Mouse (Mus musculus): ENCODE measurements at regions not wholly inside any gene's neighbourhood (a gene's known extent, or its start where the extent isn't known, plus 50 kb on each side); places are given as distances from the start of the nearest gene placed in this dataset.

DNA sequence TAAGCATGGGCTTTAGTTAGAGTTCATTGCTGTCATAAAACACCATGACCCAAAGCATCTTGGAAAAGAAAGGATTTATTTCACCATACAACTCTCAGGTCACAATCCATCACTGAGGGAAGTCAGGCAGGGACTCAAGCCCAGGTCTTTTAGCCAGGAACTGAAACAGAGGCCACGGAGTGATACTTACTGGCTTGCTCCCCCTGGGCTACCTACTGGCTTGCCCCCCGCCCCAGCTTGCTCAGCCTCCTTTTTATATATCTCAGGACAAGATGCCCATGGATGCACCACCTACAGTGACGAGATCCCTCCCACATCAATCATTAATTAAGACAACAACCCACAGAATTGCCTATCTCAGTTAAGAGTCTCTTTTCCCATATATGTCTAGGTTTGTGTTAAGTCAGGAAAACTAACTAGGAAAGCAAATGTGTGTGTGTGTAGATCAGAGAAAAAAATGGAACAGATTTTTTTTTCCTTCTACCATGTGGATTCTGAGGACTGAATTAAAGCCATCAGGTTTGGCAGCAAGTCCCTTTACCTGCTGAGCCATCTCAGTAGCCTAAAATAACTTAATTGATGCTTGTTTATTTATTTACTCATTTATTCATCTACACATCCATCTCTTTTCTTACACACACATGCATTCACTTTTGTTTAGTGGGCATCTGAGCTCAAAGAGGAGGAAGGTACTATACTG, 87.2 kb downstream of the Cxcl12 start:
- no peak for ATAC-seq
- H3K4me2 ChIP-seq, result no peak overlapping the region
- H3K4me1 ChIP-seq, result no peaks in the 10 kb centered on the region
- 35% methylated on average over 3 of the region's 3 CpGs for WGBS (ENCODE audit: insufficient replicate concordance)
- H3K4me3 ChIP-seq, result no peak overlapping the region
- H3K27me3 ChIP-seq (replicated peaks), result no peaks in the 10 kb centered on the region
- H3K27ac ChIP-seq, result no peak overlapping the region
- H3K9ac ChIP-seq, result no peak overlapping the region
- H3K36me3 ChIP-seq, result no peaks in the 10 kb centered on the region
- no peaks in the 10 kb centered on the region for H3K9me3 ChIP-seq (replicated peaks)

GRCm38 (mm10) chr6:117256099-117256471, 87.8 kb downstream of the Cxcl12 start:
- WGBS (ENCODE audit: insufficient replicate concordance), result 54% methylated on average over 2 of the region's 2 CpGs
- H3K4me3 ChIP-seq, result no peak overlapping the region
- H3K27ac ChIP-seq, result no peak overlapping the region
- no peaks in the 10 kb centered on the region for H3K36me3 ChIP-seq
- no peak overlapping the region for H3K4me2 ChIP-seq
- H3K27me3 ChIP-seq (replicated peaks), result no peaks in the 10 kb centered on the region
- H3K4me1 ChIP-seq, result no peaks in the 10 kb centered on the region
- H3K9ac ChIP-seq, result no peak overlapping the region
- no peaks in the 10 kb centered on the region for H3K9me3 ChIP-seq (replicated peaks)
- no peak for ATAC-seq

DNA sequence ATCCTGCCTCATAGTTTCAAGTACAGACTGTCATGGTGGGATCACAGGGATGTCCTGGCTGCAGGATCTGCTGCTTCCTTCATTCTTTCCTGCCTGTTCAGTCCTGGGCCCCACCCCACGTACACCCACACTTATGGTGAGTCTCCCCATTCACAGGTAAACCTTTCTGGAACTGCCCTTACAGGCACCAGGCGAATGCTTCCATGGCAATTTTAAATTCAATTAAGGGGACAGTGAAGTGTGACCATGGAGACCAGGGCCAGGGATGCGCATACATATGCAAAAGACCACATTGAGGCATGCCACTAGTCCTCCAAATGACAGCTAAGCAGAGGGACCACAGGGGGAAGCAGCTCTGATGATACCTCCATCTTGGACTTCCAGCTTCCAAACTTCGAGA, 89.3 kb downstream of the Cxcl12 start:
- H3K4me2 ChIP-seq, result no peak overlapping the region
- no peaks in the 10 kb centered on the region for H3K9me3 ChIP-seq (replicated peaks)
- no peak overlapping the region for H3K27ac ChIP-seq
- ATAC-seq, result no peak
- H3K27me3 ChIP-seq (replicated peaks), result no peaks in the 10 kb centered on the region
- H3K4me1 ChIP-seq, result no peaks in the 10 kb centered on the region
- H3K36me3 ChIP-seq, result no peaks in the 10 kb centered on the region
- WGBS (ENCODE audit: insufficient replicate concordance), result 62% methylated on average over 4 of the region's 4 CpGs
- no peak overlapping the region for H3K9ac ChIP-seq
- H3K4me3 ChIP-seq, result no peak overlapping the region

- Histone ChIP-seq H3K9me3 (replicated peaks) (no peaks in the 10 kb centered on the region), H3K27me3 (replicated peaks) (no peaks in the 10 kb centered on the region), H3K27ac (no peak overlapping the region), H3K4me2 (no peak overlapping the region), H3K36me3 (no peaks in the 10 kb centered on the region), H3K4me1 (no peaks in the 10 kb centered on the region), H3K9ac (no peak overlapping the region), H3K4me3 (no peak overlapping the region)
- WGBS (ENCODE audit: insufficient replicate concordance), result 40% methylated on average over 1 of the region's 1 CpGs
- no peak for ATAC-seq
These were observed 99.6 kb downstream of the Cxcl12 start for GRCm38 (mm10) chr6:117267906-117268305.

- H3K4me1 ChIP-seq, result no peaks in the 10 kb centered on the region
- no peaks in the 10 kb centered on the region for H3K36me3 ChIP-seq
- no peak for ATAC-seq
- no peaks in the 10 kb centered on the region for H3K9me3 ChIP-seq (replicated peaks)
- H3K4me2 ChIP-seq, result no peak overlapping the region
- H3K27me3 ChIP-seq (replicated peaks), result no peaks in the 10 kb centered on the region
- H3K27ac ChIP-seq, result no peak overlapping the region
- 70% methylated on average over 2 of the region's 2 CpGs for WGBS (ENCODE audit: insufficient replicate concordance)
- H3K4me3 ChIP-seq, result no peak overlapping the region
- H3K9ac ChIP-seq, result no peak overlapping the region
These were observed 100.0 kb downstream of the Cxcl12 start for GRCm38 (mm10) chr6:117268376-117268775.

DNA sequence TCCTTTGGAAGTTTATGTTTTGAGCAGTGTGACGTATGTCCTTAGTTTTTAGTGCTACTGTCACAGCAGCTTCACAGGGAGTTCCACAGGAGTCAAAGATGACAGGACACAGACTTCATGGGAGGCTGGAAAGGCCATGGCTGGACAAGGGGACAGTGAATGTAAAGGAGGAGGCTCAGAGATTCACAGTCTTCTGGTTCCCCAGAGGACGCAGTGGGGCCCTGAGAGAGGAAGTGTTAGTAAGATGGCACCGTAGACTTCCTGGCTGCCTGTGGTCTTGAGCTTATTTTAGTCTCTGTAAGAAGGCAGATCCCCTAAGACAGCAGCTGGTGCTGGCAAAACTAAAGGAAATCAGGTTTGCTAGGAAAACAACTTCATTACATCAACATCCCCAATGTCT, 101.9 kb downstream of the Cxcl12 start:
- Histone ChIP-seq H3K4me1 (no peaks in the 10 kb centered on the region), H3K27ac (no peak overlapping the region), H3K4me2 (no peak overlapping the region), H3K27me3 (replicated peaks) (no peaks in the 10 kb centered on the region), H3K4me3 (no peak overlapping the region), H3K9me3 (replicated peaks) (no peaks in the 10 kb centered on the region), H3K36me3 (no peaks in the 10 kb centered on the region), H3K9ac (no peak overlapping the region)
- 27% methylated on average over 3 of the region's 3 CpGs for WGBS (ENCODE audit: insufficient replicate concordance)
- ATAC-seq, result no peak

- Histone ChIP-seq H3K4me2 (no peak overlapping the region), H3K9me3 (replicated peaks) (no peaks in the 10 kb centered on the region), H3K9ac (no peak overlapping the region), H3K36me3 (no peaks in the 10 kb centered on the region), H3K4me1 (no peaks in the 10 kb centered on the region), H3K27ac (no peak overlapping the region), H3K27me3 (replicated peaks) (no peaks in the 10 kb centered on the region), H3K4me3 (no peak overlapping the region)
- WGBS (ENCODE audit: insufficient replicate concordance), result 34% methylated on average over 12 of the region's 12 CpGs
- no peak for ATAC-seq
These were observed 103.4 kb downstream of the Cxcl12 start for GRCm38 (mm10) chr6:117271562-117272226.

- H3K9me3 ChIP-seq (replicated peaks), result no peaks in the 10 kb centered on the region
- H3K36me3 ChIP-seq, result no peaks in the 10 kb centered on the region
- H3K4me3 ChIP-seq, result no peak overlapping the region
- no peak overlapping the region for H3K27ac ChIP-seq
- H3K27me3 ChIP-seq (replicated peaks), result no peaks in the 10 kb centered on the region
- WGBS (ENCODE audit: insufficient replicate concordance), result 57% methylated on average over 9 of the region's 9 CpGs
- H3K4me1 ChIP-seq, result no peaks in the 10 kb centered on the region
- H3K4me2 ChIP-seq, result no peak overlapping the region
- ATAC-seq, result no peak
- no peak overlapping the region for H3K9ac ChIP-seq
These were observed 104.1 kb downstream of the Cxcl12 start for GRCm38 (mm10) chr6:117272227-117272955.

GRCm38 (mm10) chr6:117275915-117276314, 107.6 kb downstream of the Cxcl12 start:
- no peaks in the 10 kb centered on the region for H3K9me3 ChIP-seq (replicated peaks)
- no peak overlapping the region for H3K4me3 ChIP-seq
- no peaks in the 10 kb centered on the region for H3K27me3 ChIP-seq (replicated peaks)
- H3K27ac ChIP-seq, result no peak overlapping the region
- no peaks in the 10 kb centered on the region for H3K36me3 ChIP-seq
- no peak overlapping the region for H3K9ac ChIP-seq
- 74% methylated on average over 5 of the region's 5 CpGs for WGBS (ENCODE audit: insufficient replicate concordance)
- no peak overlapping the region for H3K4me2 ChIP-seq
- no peaks in the 10 kb centered on the region for H3K4me1 ChIP-seq
- no peak for ATAC-seq

GRCm38 (mm10) chr6:117276850-117277249, 108.5 kb downstream of the Cxcl12 start:
- Histone ChIP-seq H3K4me1 (no peaks in the 10 kb centered on the region), H3K4me3 (no peak overlapping the region), H3K27ac (no peak overlapping the region), H3K9ac (no peak overlapping the region), H3K36me3 (no peaks in the 10 kb centered on the region), H3K4me2 (no peak overlapping the region), H3K9me3 (replicated peaks) (no peaks in the 10 kb centered on the region), H3K27me3 (replicated peaks) (no peaks in the 10 kb centered on the region)
- WGBS (ENCODE audit: insufficient replicate concordance), result 55% methylated on average over 3 of the region's 3 CpGs
- no peak for ATAC-seq

DNA sequence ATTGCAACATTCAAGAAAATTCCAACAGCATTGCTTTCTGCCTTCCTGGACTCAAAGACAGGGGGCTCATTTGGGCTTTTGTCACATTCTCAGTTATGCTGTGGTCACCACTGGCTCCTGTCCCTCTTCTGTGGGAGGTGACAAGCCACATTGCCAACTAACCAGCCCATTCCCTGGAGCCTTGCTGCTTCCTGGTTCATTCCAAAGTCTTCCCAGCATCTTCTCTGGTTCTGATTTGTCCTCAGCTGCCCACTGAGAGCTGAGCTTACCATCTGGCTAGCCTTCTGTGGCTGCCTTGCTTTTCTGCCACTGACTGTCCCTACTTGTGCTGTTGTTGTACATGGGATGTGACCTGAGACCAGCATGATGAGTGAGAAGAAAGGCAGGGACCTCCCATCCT, 111.0 kb downstream of the Cxcl12 start:
- Histone ChIP-seq H3K4me3 (no peak overlapping the region), H3K4me1 (no peaks in the 10 kb centered on the region), H3K4me2 (no peak overlapping the region), H3K9me3 (replicated peaks) (no peaks in the 10 kb centered on the region), H3K36me3 (no peaks in the 10 kb centered on the region), H3K9ac (no peak overlapping the region), H3K27me3 (replicated peaks) (no peaks in the 10 kb centered on the region), H3K27ac (no peak overlapping the region)
- ATAC-seq, result no peak

GRCm38 (mm10) chr6:117279786-117280411, 111.6 kb downstream of the Cxcl12 start:
- H3K4me2 ChIP-seq, result no peak overlapping the region
- no peak overlapping the region for H3K4me3 ChIP-seq
- no peak overlapping the region for H3K9ac ChIP-seq
- H3K27me3 ChIP-seq (replicated peaks), result no peaks in the 10 kb centered on the region
- 61% methylated on average over 14 of the region's 14 CpGs for WGBS (ENCODE audit: insufficient replicate concordance)
- no peaks in the 10 kb centered on the region for H3K4me1 ChIP-seq
- no peak for ATAC-seq
- H3K36me3 ChIP-seq, result no peaks in the 10 kb centered on the region
- no peak overlapping the region for H3K27ac ChIP-seq
- H3K9me3 ChIP-seq (replicated peaks), result no peaks in the 10 kb centered on the region
